Mouse (Mus musculus) heart, embryonic 14.5 days (tissue): ENCODE data around the gene Tmem8b. TPM values are rescaled to one million over a fixed set of nuclear protein-coding genes. Genes with fewer than 3 reads are reported as not detected.

ENCODE experiments used
- ATAC-seq: fragments of 200-750 bp; cut with Nextera tagmentation; 2 replicates; pipeline ENCODE4 v1.8.0; 2017; ENCODE audit warnings: low read depth, moderate TSS enrichment; ENCODE audit not compliant: insufficient number of reproducible peaks, insufficient read depth, low FRiP score
- H3K27ac ChIP-seq, 2 experiments: fragments of 200-500 bp in 1 of 2; fragments of 300-500 bp in 1 of 2; sonication (generic) in 1 of 2; replicated peaks in 1 of 2; 2 replicates each; pipeline ENCODE4 v1.5.1; 2012 to 2014; ENCODE audit warnings: low read depth in 2 of 2, low read length in 2 of 2, control low read depth in 1 of 2, mild to moderate bottlenecking in 1 of 2, mixed read lengths in 1 of 2; ENCODE audit not compliant: control insufficient read depth in 1 of 2, insufficient read depth in 1 of 2
- H3K27me3 ChIP-seq: fragments of 300-500 bp; sonication (generic); 2 replicates; pipeline ENCODE4 v1.6.1; 2014; ENCODE audit warnings: mild to moderate bottlenecking, low read length, control low read depth; ENCODE audit not compliant: control insufficient read depth, insufficient read depth
- H3K36me3 ChIP-seq: fragments of 300-500 bp; sonication (generic); 2 replicates; pipeline ENCODE4 v1.6.1; 2014; ENCODE audit warnings: mild to moderate bottlenecking, control low read depth, low read length, mixed read lengths; ENCODE audit not compliant: control insufficient read depth, insufficient read depth
- H3K4me1 ChIP-seq, 2 experiments: fragments of 200-500 bp in 1 of 2; fragments of 300-500 bp in 1 of 2; sonication (generic) in 1 of 2; 2 replicates each; pipeline ENCODE4 v1.6.1; 2012 to 2014; ENCODE audit warnings: low read length in 2 of 2, control low read depth in 1 of 2, mixed read lengths in 1 of 2; ENCODE audit not compliant: control insufficient read depth in 2 of 2, insufficient read depth in 2 of 2
- H3K4me2 ChIP-seq: fragments of 300-500 bp; sonication (generic); 2 replicates; pipeline ENCODE4 v1.6.1; 2014; ENCODE audit warnings: mild to moderate bottlenecking, low read length
- H3K4me3 ChIP-seq, 2 experiments: fragments of 200-500 bp in 1 of 2; fragments of 300-500 bp in 1 of 2; sonication (generic) in 1 of 2; 2 replicates each; pipeline ENCODE4 v1.5.1; 2012 to 2014; ENCODE audit warnings: low read length in 2 of 2, mild to moderate bottlenecking in 2 of 2, control low read depth in 1 of 2, low read depth in 1 of 2, moderate library complexity in 1 of 2; ENCODE audit not compliant: control insufficient read depth in 1 of 2, insufficient read depth in 1 of 2
- H3K9ac ChIP-seq: fragments of 300-500 bp; sonication (generic); 2 replicates; pipeline ENCODE4 v1.6.1; 2014; ENCODE audit warnings: mild to moderate bottlenecking, low read length
- H3K9me3 ChIP-seq: fragments of 300-500 bp; sonication (generic); 2 replicates; pipeline ENCODE4 v1.6.1; 2016; ENCODE audit warnings: low read length, control low read depth; ENCODE audit not compliant: control insufficient read depth
- WGBS: fragments of 180-500 bp; shearing (Covaris S2); extraction: QIAGEN DNeasy Blood & Tissue Kit; methylation state at CpG from one replicate; pipeline ENCODE4 v1.1.7; 2014; 5-methylcytosine and 5-hydroxymethylcytosine counted together
- polyA plus RNA-seq: library from polyadenylated mRNA; unstranded; fragments of >200 nt; fragmentation: Nextera tagmentation; extraction: Ambion mirVana; gene quantifications from 2 replicates; pipeline ENCODE4 v1.2.1, GENCODE M21; 2014

Tmem8b gene
- polyA plus RNA-seq, 1 experiment from 2014 or later: 4.5 TPM

DNA sequence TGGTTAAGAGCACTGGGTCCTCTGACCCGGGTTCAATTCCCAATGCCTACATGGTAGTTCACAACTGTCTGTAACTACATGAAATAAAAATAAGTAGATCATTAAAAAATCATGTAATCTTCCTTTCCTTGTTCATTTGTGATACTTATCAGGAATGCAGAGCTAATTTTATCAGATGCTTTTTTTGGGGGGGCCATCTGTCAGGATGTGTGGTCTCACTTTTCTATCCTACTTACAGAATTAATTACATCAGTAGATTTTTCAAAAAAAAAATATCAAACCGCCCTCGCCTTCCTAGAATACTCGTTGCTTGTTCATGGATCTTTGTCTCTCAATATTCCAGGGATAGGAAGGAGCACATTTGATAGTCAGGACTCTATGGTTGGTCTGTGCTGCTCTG lies 53.4 kb downstream of the Tmem8b start:
- Histone ChIP-seq H3K4me2 (no peak overlapping the region), H3K9me3 (no peaks in the 10 kb centered on the region), H3K27me3 (no peaks in the 10 kb centered on the region), H3K4me3 (no peak overlapping the region), H3K27ac (no peak overlapping the region), H3K4me1 (peaks cover 10 to 16% of the 10 kb centered on the region in 2 experiments), H3K36me3 (no peaks in the 10 kb centered on the region), H3K9ac (no peak overlapping the region)
- no peak for ATAC-seq
- WGBS: 91% methylated on average over 4 of the region's 4 CpGs

DNA sequence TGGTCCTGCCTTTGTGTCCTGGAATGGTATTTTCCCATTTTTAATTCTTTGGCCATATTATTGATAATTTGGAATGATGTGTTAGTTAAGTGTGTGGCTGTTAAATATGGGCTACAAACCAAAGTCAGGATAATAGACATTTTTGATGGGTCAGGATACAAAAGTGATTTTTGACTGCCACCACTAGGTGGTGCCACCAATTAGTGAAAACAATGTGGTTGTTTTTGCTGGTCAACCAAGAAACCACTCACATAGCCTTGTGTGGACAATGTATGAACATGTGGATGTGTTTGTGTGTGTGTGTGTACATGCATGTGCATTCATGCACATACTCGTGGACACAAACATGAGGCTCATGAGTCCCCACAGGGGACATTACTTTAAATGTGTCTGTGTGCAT lies 56.0 kb downstream of the Tmem8b start:
- no peaks in the 10 kb centered on the region for H3K9me3 ChIP-seq
- ATAC-seq: no peak
- no peak overlapping the region for H3K27ac ChIP-seq
- peaks cover 36 to 41% of the 10 kb centered on the region in 2 experiments for H3K4me1 ChIP-seq
- WGBS: 7% methylated on average over 1 of the region's 1 CpGs
- H3K4me2 ChIP-seq: no peak overlapping the region
- H3K27me3 ChIP-seq: no peaks in the 10 kb centered on the region
- no peak overlapping the region for H3K4me3 ChIP-seq
- H3K36me3 ChIP-seq: no peaks in the 10 kb centered on the region
- no peak overlapping the region for H3K9ac ChIP-seq

DNA sequence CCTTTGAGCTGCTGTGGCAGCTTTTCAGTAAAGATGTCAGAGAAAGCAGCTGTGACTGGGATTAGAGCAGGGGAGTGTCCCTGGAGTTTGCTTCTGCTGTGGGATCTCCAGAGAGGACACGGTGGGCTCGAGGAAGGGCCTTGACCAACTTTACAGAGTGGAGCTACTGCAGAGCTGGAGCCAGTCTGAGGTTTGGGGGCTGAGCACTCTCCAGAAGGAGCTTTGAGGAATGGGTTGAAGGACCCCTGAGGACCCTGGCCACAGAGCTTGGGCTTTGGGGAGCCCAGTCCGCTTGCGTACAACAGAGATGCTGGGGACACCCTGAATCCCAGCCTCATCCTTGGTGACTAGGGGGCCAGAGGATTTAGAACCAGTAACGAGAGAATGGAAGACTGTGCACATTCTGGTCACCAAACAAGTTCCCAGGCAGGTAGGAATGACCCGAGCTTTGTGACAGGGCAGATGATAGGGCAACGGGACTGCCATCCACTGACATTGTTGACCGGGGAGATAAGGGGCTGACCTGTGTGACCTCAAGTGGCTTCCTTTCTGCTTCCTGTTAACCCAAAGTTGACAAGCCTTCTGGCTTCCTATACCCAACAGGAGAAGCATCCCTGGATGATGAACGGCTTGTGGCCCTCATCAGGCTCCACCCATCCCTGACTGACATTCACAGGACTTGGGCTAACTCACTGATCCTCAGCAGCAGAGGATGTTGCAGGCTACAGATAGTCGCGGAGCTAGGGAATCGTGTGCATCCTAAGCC lies 57.6 kb downstream of the Tmem8b start:
- WGBS: 48% methylated on average over 12 of the region's 12 CpGs
- Histone ChIP-seq H3K4me1 (peaks cover 41 to 45% of the 10 kb centered on the region in 2 experiments), H3K27ac (peak overlapping the region in 1 of 2 experiments; percentile 80; a peak in 2 of 4 replicates)

DNA sequence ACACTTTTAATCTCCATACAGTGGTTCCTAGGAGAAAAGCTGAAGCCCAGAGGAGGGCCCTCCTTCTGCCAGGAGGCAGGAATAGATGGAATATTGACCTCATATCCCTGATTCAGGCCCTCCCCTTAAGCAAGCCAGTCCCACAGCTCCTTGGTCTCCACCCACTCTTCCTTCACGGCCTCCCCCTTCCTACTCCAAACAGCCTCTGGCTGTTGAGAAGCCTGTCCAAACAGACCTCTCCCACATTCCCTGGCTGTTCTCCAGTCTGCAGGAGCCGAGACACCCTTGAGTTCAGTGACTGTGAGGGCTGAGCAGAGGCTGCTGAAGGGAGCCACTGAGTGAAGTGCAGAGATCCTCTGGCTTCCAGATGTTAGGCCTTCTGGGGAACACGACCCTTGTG lies 58.2 kb downstream of the Tmem8b start, which contains the start of gene Hrct1:
Gene Hrct1 (plus strand): TSS at position 194 of the 400 bp plus-strand sequence.
- Histone ChIP-seq H3K4me1 (peaks cover 42 to 45% of the 10 kb centered on the region in 2 experiments), H3K9me3 (no peaks in the 10 kb centered on the region), H3K36me3 (no peaks in the 10 kb centered on the region), H3K9ac (no peak within 1 kb of the TSS), H3K27me3 (no peaks in the 10 kb centered on the region), H3K27ac (peak within 1 kb of the TSS; percentile 80 to 83), H3K4me3 (no peak within 1 kb of the TSS), H3K4me2 (no peak within 1 kb of the TSS)
- 29% methylated on average over 3 of the region's 3 CpGs for WGBS
- peak; percentile 66; the same call in 1 of the 2 replicates for ATAC-seq

More for the DNA sequence above, 57.6 kb downstream of the Tmem8b start:
- no peaks in the 10 kb centered on the region for H3K9me3 ChIP-seq
- no peak overlapping the region for H3K9ac ChIP-seq
- H3K4me3 ChIP-seq: no peak overlapping the region
- no peaks in the 10 kb centered on the region for H3K27me3 ChIP-seq
- no peak for ATAC-seq
- H3K36me3 ChIP-seq: no peaks in the 10 kb centered on the region
- H3K4me2 ChIP-seq: no peak overlapping the region

DNA sequence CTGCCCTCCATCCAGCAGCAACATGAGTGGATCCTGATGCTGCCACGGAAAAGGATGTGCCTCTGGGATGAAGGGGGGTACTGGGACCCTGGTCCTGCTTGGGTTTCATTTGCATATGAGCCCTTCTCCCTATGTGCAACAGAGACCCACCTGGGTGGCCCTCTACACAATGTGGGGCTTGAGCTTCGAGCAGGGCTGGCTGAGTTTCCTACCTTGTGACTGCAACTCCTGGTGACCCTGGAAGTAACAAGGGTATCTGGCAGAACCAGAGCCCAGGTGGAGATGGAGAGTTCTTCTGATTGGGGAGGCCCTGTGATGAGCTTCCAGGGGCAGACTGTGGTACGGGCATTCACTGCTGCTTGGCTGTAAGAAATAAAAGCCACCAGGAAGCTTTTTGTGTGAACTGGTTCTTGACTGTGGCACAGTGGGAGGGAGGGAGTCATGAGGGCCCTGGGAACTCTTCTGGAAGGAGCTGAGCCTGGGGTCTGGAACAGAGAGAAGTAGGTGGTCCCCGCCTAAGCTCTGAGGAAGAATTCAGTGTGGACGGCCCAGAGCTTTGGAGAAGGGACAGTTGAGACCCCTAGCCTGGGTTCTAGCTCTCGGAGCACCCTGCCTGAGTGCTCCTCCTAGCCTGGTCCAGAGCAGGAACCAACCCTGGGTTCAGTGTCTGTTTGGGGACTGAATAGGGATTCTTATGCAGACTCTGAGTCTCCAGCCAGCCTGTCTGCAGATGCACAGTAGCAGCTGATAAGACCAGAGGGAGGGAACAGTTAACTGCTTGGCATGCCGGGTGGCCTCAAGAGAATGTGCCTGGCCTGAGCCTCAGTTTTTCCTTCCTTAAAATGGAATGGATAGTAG lies 59.2 kb downstream of the Tmem8b start:
- peak overlapping the region; percentile 43 for H3K4me2 ChIP-seq
- H3K4me1 ChIP-seq: peaks cover 45 to 52% of the 10 kb centered on the region in 2 experiments

DNA sequence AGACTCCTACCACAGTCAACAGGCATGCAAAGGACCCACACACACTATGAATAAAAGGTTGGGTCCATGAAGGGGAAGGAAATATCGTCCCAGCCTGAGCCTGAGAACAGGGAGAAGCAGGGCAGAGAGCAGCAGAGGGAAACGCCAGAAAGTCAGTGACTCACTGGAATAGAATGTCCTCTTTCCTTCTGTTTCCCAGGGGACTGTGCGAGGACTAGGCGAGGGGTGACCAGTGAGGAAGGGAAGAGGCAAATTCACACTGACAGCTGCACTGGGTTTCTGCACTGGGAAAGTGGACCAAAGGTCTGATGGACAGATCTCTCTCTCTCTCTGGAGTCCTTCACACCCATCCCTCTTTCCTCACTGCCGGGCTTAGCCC lies 59.8 kb downstream of the Tmem8b start:
- no peaks in the 10 kb centered on the region for H3K9me3 ChIP-seq
- 0% methylated on average over 5 of the region's 5 CpGs for WGBS
- H3K4me2 ChIP-seq: peak overlapping the region; percentile 43
- H3K36me3 ChIP-seq: no peaks in the 10 kb centered on the region
- peaks cover 51 to 56% of the 10 kb centered on the region in 2 experiments for H3K4me1 ChIP-seq
- H3K9ac ChIP-seq: peak overlapping the region; percentile 18
- H3K27me3 ChIP-seq: no peaks in the 10 kb centered on the region
- ATAC-seq: peak; percentile 53
- H3K4me3 ChIP-seq: no peak overlapping the region
- H3K27ac ChIP-seq: peak overlapping the region; percentile 80 to 83

More for the DNA sequence above, 59.2 kb downstream of the Tmem8b start:
- Histone ChIP-seq H3K36me3 (no peaks in the 10 kb centered on the region), H3K27ac (peak overlapping the region; percentile 80 to 83), H3K9ac (no peak overlapping the region; the same call in 1 of the 2 replicates), H3K27me3 (no peaks in the 10 kb centered on the region), H3K9me3 (no peaks in the 10 kb centered on the region), H3K4me3 (no peak overlapping the region)
- WGBS: 49% methylated on average over 7 of the region's 7 CpGs
- 0 out of 2 replicates have a peak, but pooled peaks have one; percentile 4 for ATAC-seq

DNA sequence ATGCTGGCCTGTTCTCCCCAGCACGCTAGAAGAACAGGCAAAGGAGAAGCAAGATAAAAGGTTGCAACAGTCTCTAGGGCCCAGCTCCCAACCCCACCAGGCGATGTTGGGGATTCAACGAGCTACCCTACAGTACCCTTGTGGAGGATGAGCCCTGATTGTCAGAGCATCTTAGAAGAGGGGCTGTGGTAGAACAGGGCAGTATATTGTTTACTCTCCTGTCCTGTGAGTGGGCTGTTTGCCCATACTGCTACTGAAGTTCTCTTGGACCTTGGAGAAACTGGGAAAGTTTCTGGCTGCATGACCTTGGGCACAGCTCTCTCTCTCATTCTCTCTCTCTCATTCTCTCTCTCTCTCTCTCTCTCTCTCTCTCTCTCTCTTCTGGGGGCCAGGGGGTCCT lies 60.4 kb downstream of the Tmem8b start:
- Histone ChIP-seq H3K36me3 (no peaks in the 10 kb centered on the region), H3K4me3 (no peak overlapping the region), H3K27ac (peak overlapping the region; percentile 80 to 83), H3K9ac (peak overlapping the region; percentile 18), H3K4me1 (peaks cover 51 to 56% of the 10 kb centered on the region in 2 experiments), H3K4me2 (peak overlapping the region; percentile 43), H3K9me3 (no peaks in the 10 kb centered on the region), H3K27me3 (no peaks in the 10 kb centered on the region)
- ATAC-seq: no peak
- WGBS: 19% methylated on average over 3 of the region's 3 CpGs
